Mouse (Mus musculus) heart, postnatal 0 days (tissue): ENCODE data around the gene Tmem208. TPM values are rescaled to one million over a fixed set of nuclear protein-coding genes. Genes with fewer than 3 reads are reported as not detected.

Experiments
- ATAC-seq: fragments of 200-750 bp; cut with Nextera tagmentation; 2 replicates; pipeline ENCODE4 v1.8.0; 2017; ENCODE audit warnings: low read depth, moderate number of reproducible peaks, moderate library complexity; ENCODE audit not compliant: insufficient read depth
- DNase-seq: peaks from one replicate; pipeline ENCODE4 v3.0.0-alpha.2; 2016; ENCODE audit warnings: low spot score
- H3K27ac ChIP-seq: fragments of 300-500 bp; sonication (generic); 2 replicates; pipeline ENCODE4 v1.5.1; 2014; ENCODE audit warnings: low read depth, mild to moderate bottlenecking
- H3K27me3 ChIP-seq: fragments of 300-500 bp; sonication (generic); 2 replicates; pipeline ENCODE4 v1.6.1; 2014; ENCODE audit warnings: low read length, mixed read lengths; ENCODE audit not compliant: control insufficient read depth, insufficient read depth
- H3K36me3 ChIP-seq: fragments of 300-500 bp; sonication (generic); replicated peaks from 2 replicates; pipeline ENCODE4 v1.6.1; 2014; ENCODE audit warnings: low read length, mixed read lengths; ENCODE audit not compliant: control insufficient read depth, insufficient read depth
- H3K4me1 ChIP-seq: fragments of 300-500 bp; sonication (generic); 2 replicates; pipeline ENCODE4 v1.6.1; 2014; ENCODE audit warnings: antibody characterized with exemption; ENCODE audit not compliant: control insufficient read depth, insufficient read depth
- H3K4me2 ChIP-seq: fragments of 300-500 bp; sonication (generic); 2 replicates; pipeline ENCODE4 v1.6.1; 2014; ENCODE audit warnings: low read depth, mild to moderate bottlenecking, low read length, moderate library complexity
- H3K4me3 ChIP-seq: fragments of 300-500 bp; sonication (generic); 2 replicates; pipeline ENCODE4 v1.5.1; 2014; ENCODE audit warnings: low read depth, low read length
- H3K9ac ChIP-seq: fragments of 300-500 bp; sonication (generic); replicated peaks from 2 replicates; pipeline ENCODE4 v1.6.1; 2014; ENCODE audit warnings: low read depth, low read length, mixed read lengths
- H3K9me3 ChIP-seq: fragments of 300-500 bp; sonication (generic); replicated peaks from 2 replicates; pipeline ENCODE4 v1.6.1; 2016; ENCODE audit warnings: low read length; ENCODE audit not compliant: control insufficient read depth
- CTCF ChIP-seq: IDR thresholded peaks from 2 replicates; pipeline ENCODE4 v1.5.1; 2016; ENCODE audit warnings: antibody characterized with exemption, control low read depth, low read depth
- EP300 ChIP-seq: IDR thresholded peaks from 2 replicates; pipeline ENCODE4 v1.6.1; 2016; ENCODE audit warnings: antibody characterized with exemption, low read depth
- WGBS: fragments of 180-500 bp; shearing (Covaris S2); extraction: QIAGEN DNeasy Blood & Tissue Kit; methylation state at CpG from one replicate; pipeline ENCODE4 v1.1.7; 2014; 5-methylcytosine and 5-hydroxymethylcytosine counted together
- polyA plus RNA-seq: library from polyadenylated mRNA; unstranded; fragments of >200 nt; fragmentation: Nextera tagmentation; extraction: Ambion mirVana; gene quantifications from 2 replicates; pipeline ENCODE4 v1.2.1, GENCODE M21; 2015
- total RNA-seq: library from RNA; depleted of rRNA; stranded (reverse); fragments of >200 nt; gene quantifications from 2 replicates; pipeline ENCODE4 v1.2.3, GENCODE M21; 2014; ENCODE audit warnings: low replicate concordance

Tmem208 gene
- total and polyA plus RNA-seq, 2 experiments from 2014 or later = 66.2 to 81.0 TPM

- Histone ChIP-seq H3K36me3 (peaks cover 12% of the 10 kb centered on the region), H3K27ac (no peak overlapping the region), H3K9ac (no peak overlapping the region), H3K4me3 (no peak overlapping the region), H3K4me1 (peaks cover 50% of the 10 kb centered on the region), H3K4me2 (no peak overlapping the region), H3K9me3 (no peaks in the 10 kb centered on the region), H3K27me3 (no peaks in the 10 kb centered on the region)
- ATAC-seq = no peak
- no peak for DNase-seq
- 80% methylated on average over 4 of the region's 4 CpGs for WGBS
- TF ChIP-seq CTCF = no peak
- TF ChIP-seq EP300 = no peak
These were observed 16.6 kb downstream of the Tmem208 start for GRCm38 (mm10) chr8:105342768-105343167.

GRCm38 (mm10) chr8:105343791-105344574 is 17.8 kb downstream of the Tmem208 start:
- DNase-seq (no peak), ATAC-seq (no peak)
- H3K4me2 ChIP-seq = no peak overlapping the region
- WGBS = 44% methylated on average over 8 of the region's 8 CpGs
- H3K36me3 ChIP-seq = no peaks in the 10 kb centered on the region
- no peaks in the 10 kb centered on the region for H3K9me3 ChIP-seq
- H3K4me3 ChIP-seq = no peak overlapping the region
- H3K9ac ChIP-seq = no peak overlapping the region
- peaks cover 52% of the 10 kb centered on the region for H3K4me1 ChIP-seq
- no peak overlapping the region for H3K27ac ChIP-seq
- no peaks in the 10 kb centered on the region for H3K27me3 ChIP-seq
- TF ChIP-seq CTCF = no peak
- no peak for TF ChIP-seq EP300

- no peaks in the 10 kb centered on the region for H3K9me3 ChIP-seq
- H3K4me3 ChIP-seq = no peak overlapping the region
- H3K4me1 ChIP-seq = peaks cover 47% of the 10 kb centered on the region
- DNase-seq (no peak), ATAC-seq (no peak)
- no peaks in the 10 kb centered on the region for H3K36me3 ChIP-seq
- H3K27me3 ChIP-seq = no peaks in the 10 kb centered on the region
- H3K9ac ChIP-seq = no peak overlapping the region; the same call in 1 of the 2 replicates
- H3K4me2 ChIP-seq = peak overlapping the region; percentile 95
- 29% methylated on average over 7 of the region's 7 CpGs for WGBS
- H3K27ac ChIP-seq = peak overlapping the region; percentile 58
- TF ChIP-seq EP300 (no peak), CTCF (no peak)
These were observed 19.2 kb downstream of the Tmem208 start for GRCm38 (mm10) chr8:105345061-105345975.

GRCm38 (mm10) chr8:105346611-105347427 is 20.7 kb downstream of the Tmem208 start:
- peak overlapping the region; percentile 76 for H3K27ac ChIP-seq
- H3K36me3 ChIP-seq = no peaks in the 10 kb centered on the region
- peaks cover 34% of the 10 kb centered on the region for H3K4me1 ChIP-seq
- ATAC-seq = peak; percentile 64
- H3K4me3 ChIP-seq = peak overlapping the region; percentile 79
- H3K9me3 ChIP-seq = no peaks in the 10 kb centered on the region
- H3K4me2 ChIP-seq = peak overlapping the region; percentile 95
- H3K9ac ChIP-seq = peak overlapping the region; percentile 67
- DNase-seq = peak; percentile 71
- TF ChIP-seq CTCF = 0 out of 2 replicates have a peak, but pooled peaks have one; percentile 0
- no peak for TF ChIP-seq EP300
- no peaks in the 10 kb centered on the region for H3K27me3 ChIP-seq
- 1% methylated on average over 34 of the region's 34 CpGs for WGBS
